Mouse (Mus musculus): ENCODE measurements around the gene Susd2. TPM values are rescaled to one million over a fixed set of nuclear protein-coding genes. Genes with fewer than 3 reads are reported as not detected.

The Susd2 gene
- polyA plus RNA-seq (2012; fragmentation: generic; extraction: Trizol) = 0.04 TPM
- long read RNA-seq, experiment 1 = 0 reads
- long read RNA-seq, experiment 2 = 0 reads

DNA sequence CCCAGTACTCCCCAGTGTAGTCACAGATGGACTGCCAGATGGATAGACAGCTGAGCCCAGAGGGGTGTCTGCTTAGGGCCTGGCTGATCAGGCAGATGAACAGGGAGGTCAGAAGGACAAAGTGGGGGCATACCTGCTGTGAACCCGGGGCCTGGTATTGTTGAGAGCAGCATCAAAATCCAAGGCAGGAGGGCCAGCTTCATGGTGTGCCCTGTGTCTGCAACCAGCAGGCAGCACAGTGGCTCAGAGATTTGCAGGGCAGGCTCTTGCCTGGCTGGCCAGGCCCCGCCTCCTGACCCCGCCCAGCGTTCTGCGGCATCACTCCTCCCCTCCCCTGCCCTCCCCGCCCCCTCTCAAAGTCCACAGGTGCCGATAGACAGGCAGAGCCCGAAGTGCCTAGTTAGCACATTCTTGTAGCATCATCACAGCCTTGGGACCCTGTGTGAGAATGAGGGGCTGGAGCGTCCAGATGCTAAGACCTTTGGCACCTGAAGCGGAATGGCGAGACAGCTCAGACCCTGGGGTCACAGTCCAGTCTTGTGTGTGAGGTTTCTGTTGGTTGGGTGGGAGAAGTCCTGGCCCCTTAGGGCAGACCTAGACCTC, at the start of gene Susd2:
Susd2 (minus strand) TSS at position 268 of the 603 bp plus-strand sequence.
- Histone ChIP-seq H3K4me3 (ENCODE audit: insufficient read depth, poor library complexity, severe bottlenecking) (no peak within 1 kb of the TSS), H3K36me3 (ENCODE audit: control insufficient read depth, insufficient read depth) (peaks cover 15% of the 10 kb centered on the region), H3K27me3 (ENCODE audit: control insufficient read depth, insufficient read depth, insufficient read length) (peaks cover under 1% of the 10 kb centered on the region), H3K79me3 (ENCODE audit: low read depth) (no peaks in the 10 kb centered on the region), H3K79me2 (ENCODE audit: control insufficient read depth, insufficient read depth) (no peaks in the 10 kb centered on the region), H3ac (ENCODE audit: control insufficient read depth, insufficient read length, low read depth) (no peak within 1 kb of the TSS)
- TF ChIP-seq CTCF (IDR thresholded peaks at IDR 0.05; ENCODE audit: control insufficient read depth, insufficient read depth, insufficient read length) (no peak), USF1 (IDR thresholded peaks at IDR 0.05; ENCODE audit: low read depth) (no peak), FOSL1 (IDR thresholded peaks at IDR 0.05; ENCODE audit: insufficient read depth, low read length, poor library complexity, severe bottlenecking) (no peak), MYOG (IDR thresholded peaks at IDR 0.05; ENCODE audit: control insufficient read depth, extremely low read depth, insufficient read length) (no peak), MYOD1 (IDR thresholded peaks at IDR 0.05; ENCODE audit: control insufficient read depth, insufficient read length, low read depth) (no peak), MAX (IDR thresholded peaks at IDR 0.05) (no peak), CEBPB (IDR thresholded peaks at IDR 0.05; ENCODE audit: low read depth) (no peak)

DNA sequence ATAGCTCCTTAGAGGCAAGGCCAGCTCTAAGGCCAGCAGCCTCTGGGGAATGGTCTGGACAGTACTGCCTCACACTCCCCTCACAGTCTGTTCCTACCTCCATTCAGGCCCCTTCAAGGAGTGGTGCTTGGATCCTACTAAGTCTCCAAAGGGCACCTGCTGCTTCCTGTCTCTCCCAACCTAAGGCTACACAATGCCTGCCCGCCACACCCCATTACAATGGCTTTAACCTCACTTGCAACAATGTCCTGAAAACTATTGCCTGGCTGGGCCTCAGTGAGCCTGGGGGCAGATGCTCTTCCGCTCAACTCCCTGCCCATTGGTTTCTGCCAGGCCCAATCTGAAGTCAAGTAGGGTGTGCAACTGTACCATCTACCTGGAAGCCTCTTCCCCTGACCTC, 44.8 kb upstream of the Susd2 start:
- peaks cover 63% of the 10 kb centered on the region for H3K36me3 ChIP-seq (ENCODE audit: control insufficient read depth, insufficient read depth)
- H3K27me3 ChIP-seq (ENCODE audit: control insufficient read depth, insufficient read depth, insufficient read length) = no peaks in the 10 kb centered on the region
- no peaks in the 10 kb centered on the region for H3K79me3 ChIP-seq (ENCODE audit: low read depth)
- TF ChIP-seq FOSL1 (IDR thresholded peaks at IDR 0.05; ENCODE audit: insufficient read depth, low read length, poor library complexity, severe bottlenecking) = no peak
- no peak for TF ChIP-seq USF1 (IDR thresholded peaks at IDR 0.05; ENCODE audit: low read depth)
- TF ChIP-seq MYOG (IDR thresholded peaks at IDR 0.05; ENCODE audit: control insufficient read depth, extremely low read depth, insufficient read length) = no peak
- TF ChIP-seq MYOD1 (IDR thresholded peaks at IDR 0.05; ENCODE audit: control insufficient read depth, insufficient read length, low read depth) = no peak
- no peak for TF ChIP-seq MAX (IDR thresholded peaks at IDR 0.05)
- no peak for TF ChIP-seq CEBPB (IDR thresholded peaks at IDR 0.05; ENCODE audit: low read depth)
- no peak for TF ChIP-seq CTCF (IDR thresholded peaks at IDR 0.05; ENCODE audit: control insufficient read depth, insufficient read depth, insufficient read length)
- no peaks in the 10 kb centered on the region for H3K79me2 ChIP-seq (ENCODE audit: control insufficient read depth, insufficient read depth)
- no peak overlapping the region for H3ac ChIP-seq (ENCODE audit: control insufficient read depth, insufficient read length, low read depth)
- H3K4me3 ChIP-seq (ENCODE audit: insufficient read depth, poor library complexity, severe bottlenecking) = no peak overlapping the region

DNA sequence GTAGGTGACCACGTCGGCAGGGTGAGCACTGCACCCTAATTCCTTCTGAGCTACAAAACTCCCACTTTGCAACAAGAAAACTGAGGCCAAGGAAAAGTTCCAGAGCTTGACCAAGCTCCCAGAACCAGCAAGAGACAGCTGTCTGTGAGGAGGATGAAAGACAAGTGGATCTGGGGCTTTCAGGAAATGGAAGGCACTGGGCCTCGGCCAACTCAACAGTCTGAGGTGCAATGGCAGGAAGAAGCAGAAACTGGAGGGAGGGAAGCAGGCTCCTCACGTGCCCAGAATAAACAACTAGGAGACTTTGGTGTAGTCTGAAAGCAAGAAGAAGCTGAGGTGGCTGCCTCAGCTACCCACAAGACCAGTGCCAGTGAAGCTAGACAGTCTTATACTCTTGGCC, 42.9 kb upstream of the Susd2 start:
- Histone ChIP-seq H3K79me2 (ENCODE audit: control insufficient read depth, insufficient read depth) (no peaks in the 10 kb centered on the region), H3K27me3 (ENCODE audit: control insufficient read depth, insufficient read depth, insufficient read length) (no peaks in the 10 kb centered on the region), H3K36me3 (ENCODE audit: control insufficient read depth, insufficient read depth) (peaks cover 61% of the 10 kb centered on the region), H3K4me3 (ENCODE audit: insufficient read depth, poor library complexity, severe bottlenecking) (no peak overlapping the region), H3ac (ENCODE audit: control insufficient read depth, insufficient read length, low read depth) (no peak overlapping the region), H3K79me3 (ENCODE audit: low read depth) (no peaks in the 10 kb centered on the region)
- TF ChIP-seq MYOD1 (IDR thresholded peaks at IDR 0.05; ENCODE audit: control insufficient read depth, insufficient read length, low read depth) (no peak), MYOG (IDR thresholded peaks at IDR 0.05; ENCODE audit: control insufficient read depth, extremely low read depth, insufficient read length) (no peak), CEBPB (IDR thresholded peaks at IDR 0.05; ENCODE audit: low read depth) (no peak), FOSL1 (IDR thresholded peaks at IDR 0.05; ENCODE audit: insufficient read depth, low read length, poor library complexity, severe bottlenecking) (no peak), CTCF (IDR thresholded peaks at IDR 0.05; ENCODE audit: control insufficient read depth, insufficient read depth, insufficient read length) (no peak), MAX (IDR thresholded peaks at IDR 0.05) (no peak), USF1 (IDR thresholded peaks at IDR 0.05; ENCODE audit: low read depth) (no peak)

DNA sequence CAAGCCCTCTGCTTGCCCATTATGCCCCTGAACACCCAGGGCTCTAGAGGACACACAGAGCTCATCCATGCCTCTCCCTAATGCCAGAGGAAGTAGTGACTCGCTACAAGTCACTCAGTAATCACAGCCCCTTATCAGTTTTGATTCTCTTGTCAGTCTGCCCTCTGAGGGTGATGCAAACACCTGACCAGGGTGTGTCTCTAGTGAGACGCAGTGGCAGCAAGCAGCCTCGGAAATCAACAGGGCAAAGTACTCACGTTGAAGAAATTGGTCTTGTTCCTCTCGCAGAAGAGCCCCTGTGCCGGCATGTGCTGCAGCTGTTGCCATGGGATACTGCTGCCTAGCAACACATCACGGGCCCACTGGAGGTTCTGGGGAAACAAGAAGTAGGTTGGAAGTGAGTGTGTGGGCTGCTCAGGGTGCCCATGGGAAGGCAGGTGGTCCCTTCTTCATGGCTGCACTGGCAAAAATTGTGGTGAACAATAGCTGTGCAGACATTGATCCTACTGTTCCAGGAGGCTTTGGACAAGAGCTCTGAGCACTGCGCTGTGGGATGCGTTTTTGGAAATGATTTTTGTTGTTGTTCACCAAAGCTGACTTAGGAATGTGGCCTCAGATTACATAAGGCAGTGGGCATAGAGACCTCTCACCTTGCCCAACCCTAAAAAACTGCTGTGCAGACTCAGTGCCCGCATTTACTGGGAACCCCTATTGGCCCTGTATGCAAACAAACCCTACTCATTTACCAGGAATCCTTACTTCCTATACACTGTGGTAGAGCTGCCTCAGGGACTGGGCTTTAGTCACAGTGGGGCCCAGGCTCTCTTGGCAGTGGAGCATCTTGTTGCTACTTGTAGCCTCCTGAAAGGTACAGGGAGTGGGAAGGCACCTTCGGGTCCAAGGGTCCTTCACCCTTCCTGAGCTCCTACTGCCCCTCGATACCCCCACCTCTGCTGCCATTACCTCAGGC, 40.5 kb upstream of the Susd2 start:
- H3K79me3 ChIP-seq (ENCODE audit: low read depth) = no peaks in the 10 kb centered on the region
- no peak overlapping the region for H3ac ChIP-seq (ENCODE audit: control insufficient read depth, insufficient read length, low read depth)
- H3K36me3 ChIP-seq (ENCODE audit: control insufficient read depth, insufficient read depth) = peaks cover 52% of the 10 kb centered on the region
- TF ChIP-seq CTCF (IDR thresholded peaks at IDR 0.05; ENCODE audit: control insufficient read depth, insufficient read depth, insufficient read length) (no peak), MYOD1 (IDR thresholded peaks at IDR 0.05; ENCODE audit: control insufficient read depth, insufficient read length, low read depth) (no peak), USF1 (IDR thresholded peaks at IDR 0.05; ENCODE audit: low read depth) (no peak)
- H3K79me2 ChIP-seq (ENCODE audit: control insufficient read depth, insufficient read depth) = no peaks in the 10 kb centered on the region
- no peak overlapping the region for H3K4me3 ChIP-seq (ENCODE audit: insufficient read depth, poor library complexity, severe bottlenecking)
- no peaks in the 10 kb centered on the region for H3K27me3 ChIP-seq (ENCODE audit: control insufficient read depth, insufficient read depth, insufficient read length)

DNA sequence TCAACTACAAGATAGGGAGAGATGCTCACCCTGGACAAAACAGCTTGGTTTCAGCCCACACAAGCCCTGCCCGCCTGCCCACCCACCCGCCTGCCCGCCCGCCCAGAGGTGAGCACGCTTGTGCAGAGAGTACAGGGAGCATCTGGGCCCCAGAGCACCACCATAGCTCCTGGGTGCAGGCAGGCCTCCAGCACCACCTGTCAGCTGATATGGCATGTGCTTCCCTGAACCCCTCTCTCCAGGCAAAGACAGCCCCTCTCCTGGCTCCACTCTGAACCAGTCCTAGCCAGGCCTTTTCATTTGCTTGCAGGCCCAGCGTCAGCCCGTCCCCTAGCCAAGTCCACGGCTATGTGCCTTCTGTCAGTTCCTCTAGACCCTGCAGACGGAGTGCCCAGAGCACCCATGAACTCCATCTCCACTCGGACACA, 36.8 kb upstream of the Susd2 start:
- H3K36me3 ChIP-seq (ENCODE audit: control insufficient read depth, insufficient read depth) = peaks cover 50% of the 10 kb centered on the region
- H3K79me2 ChIP-seq (ENCODE audit: control insufficient read depth, insufficient read depth) = no peaks in the 10 kb centered on the region
- no peak overlapping the region for H3ac ChIP-seq (ENCODE audit: control insufficient read depth, insufficient read length, low read depth)
- H3K79me3 ChIP-seq (ENCODE audit: low read depth) = no peaks in the 10 kb centered on the region
- no peaks in the 10 kb centered on the region for H3K27me3 ChIP-seq (ENCODE audit: control insufficient read depth, insufficient read depth, insufficient read length)
- no peak overlapping the region for H3K4me3 ChIP-seq (ENCODE audit: insufficient read depth, poor library complexity, severe bottlenecking)
- no peak for TF ChIP-seq CEBPB (IDR thresholded peaks at IDR 0.05; ENCODE audit: low read depth)
- TF ChIP-seq MYOD1 (IDR thresholded peaks at IDR 0.05; ENCODE audit: control insufficient read depth, insufficient read length, low read depth) = no peak
- TF ChIP-seq CTCF (IDR thresholded peaks at IDR 0.05; ENCODE audit: control insufficient read depth, insufficient read depth, insufficient read length) = no peak
- TF ChIP-seq FOSL1 (IDR thresholded peaks at IDR 0.05; ENCODE audit: insufficient read depth, low read length, poor library complexity, severe bottlenecking) = no peak
- no peak for TF ChIP-seq MAX (IDR thresholded peaks at IDR 0.05)
- TF ChIP-seq USF1 (IDR thresholded peaks at IDR 0.05; ENCODE audit: low read depth) = no peak
- no peak for TF ChIP-seq MYOG (IDR thresholded peaks at IDR 0.05; ENCODE audit: control insufficient read depth, extremely low read depth, insufficient read length)
